Mouse (Mus musculus) hindbrain, embryonic 12.5 days (tissue): ENCODE data around the gene P2rx4. TPM values are rescaled to one million over a fixed set of nuclear protein-coding genes. Genes with fewer than 3 reads are reported as not detected.

ENCODE experiments used
- ATAC-seq: fragments of 200-750 bp; cut with Nextera tagmentation; 2 replicates; pipeline ENCODE4 v1.8.0; 2017; ENCODE audit warnings: moderate TSS enrichment; ENCODE audit not compliant: low FRiP score
- H3K27ac ChIP-seq: fragments of 300-500 bp; sonication (generic); 2 replicates; pipeline ENCODE4 v1.5.1; 2016; ENCODE audit warnings: mild to moderate bottlenecking
- H3K27me3 ChIP-seq: fragments of 300-500 bp; sonication (generic); 2 replicates; pipeline ENCODE4 v1.6.1; 2016; ENCODE audit warnings: mild to moderate bottlenecking
- H3K36me3 ChIP-seq: fragments of 300-500 bp; sonication (generic); 2 replicates; pipeline ENCODE4 v1.6.1; 2016; ENCODE audit warnings: mild to moderate bottlenecking
- H3K4me1 ChIP-seq: fragments of 300-500 bp; sonication (generic); 2 replicates; pipeline ENCODE4 v1.6.1; 2016
- H3K4me2 ChIP-seq: fragments of 300-500 bp; sonication (generic); replicated peaks from 2 replicates; pipeline ENCODE4 v1.6.1; 2016; ENCODE audit warnings: mild to moderate bottlenecking
- H3K4me3 ChIP-seq: fragments of 300-500 bp; sonication (generic); 2 replicates; pipeline ENCODE4 v1.5.1; 2016; ENCODE audit warnings: mild to moderate bottlenecking
- H3K9ac ChIP-seq: fragments of 300-500 bp; sonication (generic); 2 replicates; pipeline ENCODE4 v1.6.1; 2016; ENCODE audit warnings: mild to moderate bottlenecking, moderate library complexity
- H3K9me3 ChIP-seq: fragments of 300-500 bp; sonication (generic); replicated peaks from 2 replicates; pipeline ENCODE4 v1.6.1; 2016; ENCODE audit warnings: mild to moderate bottlenecking
- WGBS: fragments of 180-500 bp; shearing (Covaris S2); methylation state at CpG from one replicate; pipeline ENCODE4 v1.1.7; 2016; 5-methylcytosine and 5-hydroxymethylcytosine counted together
- polyA plus RNA-seq: library from polyadenylated mRNA; unstranded; fragments of >200 nt; fragmentation: Nextera tagmentation; extraction: Ambion mirVana; gene quantifications from 2 replicates; pipeline ENCODE4 v1.2.1, GENCODE M21; 2016

Gene P2rx4
- polyA plus RNA-seq, 1 experiment from 2014 or later: 15.4 TPM

- no peak overlapping the region for H3K27ac ChIP-seq
- no peak overlapping the region for H3K4me3 ChIP-seq
- H3K4me2 ChIP-seq: no peak overlapping the region
- no peaks in the 10 kb centered on the region for H3K27me3 ChIP-seq
- no peaks in the 10 kb centered on the region for H3K9me3 ChIP-seq
- H3K9ac ChIP-seq: no peak overlapping the region
- H3K36me3 ChIP-seq: peaks cover 11% of the 10 kb centered on the region
- whole genome bisulfite sequencing: 62% methylated on average over 17 of the region's 17 CpGs
- ATAC-seq: no peak
- H3K4me1 ChIP-seq: peaks cover 10% of the 10 kb centered on the region; the same call in 1 of the 2 replicates
These were observed 26.5 kb downstream of the P2rx4 start for GRCm38 (mm10) chr5:122733881-122734280.

- Histone ChIP-seq H3K36me3 (peaks cover 23% of the 10 kb centered on the region), H3K4me3 (no peak overlapping the region), H3K9me3 (no peaks in the 10 kb centered on the region), H3K4me1 (peaks cover 10% of the 10 kb centered on the region; the same call in 1 of the 2 replicates), H3K4me2 (no peak overlapping the region), H3K27me3 (no peaks in the 10 kb centered on the region), H3K27ac (no peak overlapping the region), H3K9ac (no peak overlapping the region)
- WGBS: 86% methylated on average over 7 of the region's 7 CpGs
- ATAC-seq: no peak
These were observed 28.5 kb downstream of the P2rx4 start for GRCm38 (mm10) chr5:122735853-122736252.

- Histone ChIP-seq H3K4me3 (no peak overlapping the region), H3K4me1 (peaks cover 10% of the 10 kb centered on the region; the same call in 1 of the 2 replicates), H3K9me3 (no peaks in the 10 kb centered on the region), H3K27ac (no peak overlapping the region), H3K36me3 (peaks cover 28% of the 10 kb centered on the region), H3K4me2 (no peak overlapping the region), H3K9ac (no peak overlapping the region), H3K27me3 (no peaks in the 10 kb centered on the region)
- WGBS: 92% methylated on average over 15 of the region's 15 CpGs
- no peak for ATAC-seq
These were observed 29.4 kb downstream of the P2rx4 start for GRCm38 (mm10) chr5:122736761-122737160.

GRCm38 (mm10) chr5:122743880-122744422 is 36.6 kb downstream of the P2rx4 start:
- ATAC-seq: no peak
- H3K36me3 ChIP-seq: peaks cover 69% of the 10 kb centered on the region
- no peak overlapping the region for H3K4me3 ChIP-seq
- no peaks in the 10 kb centered on the region for H3K9me3 ChIP-seq
- no peak overlapping the region for H3K4me2 ChIP-seq
- no peaks in the 10 kb centered on the region for H3K27me3 ChIP-seq
- no peak overlapping the region for H3K9ac ChIP-seq
- 81% methylated on average over 13 of the region's 13 CpGs for WGBS
- H3K27ac ChIP-seq: no peak overlapping the region
- no peaks in the 10 kb centered on the region for H3K4me1 ChIP-seq

GRCm38 (mm10) chr5:122747950-122748349 is 40.6 kb downstream of the P2rx4 start:
- WGBS: 69% methylated on average over 7 of the region's 7 CpGs
- Histone ChIP-seq H3K9ac (no peak overlapping the region), H3K36me3 (peaks cover 45% of the 10 kb centered on the region), H3K9me3 (no peaks in the 10 kb centered on the region), H3K27me3 (no peaks in the 10 kb centered on the region), H3K4me1 (no peaks in the 10 kb centered on the region), H3K27ac (no peak overlapping the region), H3K4me3 (no peak overlapping the region), H3K4me2 (no peak overlapping the region)
- ATAC-seq: no peak

- H3K4me1 ChIP-seq: no peaks in the 10 kb centered on the region
- WGBS: 85% methylated on average over 16 of the region's 16 CpGs
- no peak overlapping the region for H3K9ac ChIP-seq
- no peak for ATAC-seq
- H3K4me2 ChIP-seq: no peak overlapping the region
- H3K9me3 ChIP-seq: no peaks in the 10 kb centered on the region
- no peak overlapping the region for H3K4me3 ChIP-seq
- no peaks in the 10 kb centered on the region for H3K27me3 ChIP-seq
- H3K27ac ChIP-seq: no peak overlapping the region
- peaks cover 52% of the 10 kb centered on the region for H3K36me3 ChIP-seq
These were observed 47.1 kb downstream of the P2rx4 start for GRCm38 (mm10) chr5:122754477-122754876.

GRCm38 (mm10) chr5:122755620-122756019 is 48.3 kb downstream of the P2rx4 start:
- H3K4me2 ChIP-seq: no peak overlapping the region
- peaks cover 57% of the 10 kb centered on the region for H3K36me3 ChIP-seq
- H3K9me3 ChIP-seq: no peaks in the 10 kb centered on the region
- no peaks in the 10 kb centered on the region for H3K27me3 ChIP-seq
- H3K4me1 ChIP-seq: no peaks in the 10 kb centered on the region
- no peak for ATAC-seq
- 91% methylated on average over 4 of the region's 4 CpGs for WGBS
- H3K4me3 ChIP-seq: no peak overlapping the region
- no peak overlapping the region for H3K27ac ChIP-seq
- H3K9ac ChIP-seq: no peak overlapping the region

- 57% methylated on average over 6 of the region's 6 CpGs for WGBS
- Histone ChIP-seq H3K27me3 (no peaks in the 10 kb centered on the region), H3K4me2 (no peak overlapping the region), H3K9ac (no peak overlapping the region), H3K9me3 (no peaks in the 10 kb centered on the region), H3K4me3 (no peak overlapping the region), H3K36me3 (peaks cover 57% of the 10 kb centered on the region), H3K27ac (no peak overlapping the region), H3K4me1 (no peaks in the 10 kb centered on the region)
- ATAC-seq: no peak
These were observed 48.8 kb downstream of the P2rx4 start for GRCm38 (mm10) chr5:122756144-122756543.

- ATAC-seq: no peak
- 91% methylated on average over 7 of the region's 7 CpGs for WGBS
- Histone ChIP-seq H3K36me3 (peaks cover 57% of the 10 kb centered on the region), H3K27me3 (no peaks in the 10 kb centered on the region), H3K9ac (no peak overlapping the region), H3K27ac (no peak overlapping the region), H3K4me3 (no peak overlapping the region), H3K4me1 (no peaks in the 10 kb centered on the region), H3K9me3 (no peaks in the 10 kb centered on the region), H3K4me2 (no peak overlapping the region)
These were observed 49.3 kb downstream of the P2rx4 start for GRCm38 (mm10) chr5:122756680-122757079.

- peaks cover 25% of the 10 kb centered on the region for H3K36me3 ChIP-seq
- H3K27me3 ChIP-seq: no peaks in the 10 kb centered on the region
- WGBS: 90% methylated on average over 29 of the region's 29 CpGs
- ATAC-seq: no peak
- no peak overlapping the region for H3K4me3 ChIP-seq
- no peaks in the 10 kb centered on the region for H3K4me1 ChIP-seq
- H3K4me2 ChIP-seq: no peak overlapping the region
- no peaks in the 10 kb centered on the region for H3K9me3 ChIP-seq
- no peak overlapping the region; the same call in 1 of the 2 replicates for H3K27ac ChIP-seq
- no peak overlapping the region for H3K9ac ChIP-seq
These were observed 56.1 kb downstream of the P2rx4 start for GRCm38 (mm10) chr5:122763271-122764031.

GRCm38 (mm10) chr5:122764032-122764464 is 56.7 kb downstream of the P2rx4 start:
- H3K27ac ChIP-seq: no peak overlapping the region
- WGBS: 58% methylated on average over 10 of the region's 10 CpGs
- no peak overlapping the region for H3K4me3 ChIP-seq
- H3K9me3 ChIP-seq: no peaks in the 10 kb centered on the region
- H3K36me3 ChIP-seq: peaks cover 19% of the 10 kb centered on the region
- no peak overlapping the region for H3K9ac ChIP-seq
- no peak for ATAC-seq
- H3K27me3 ChIP-seq: no peaks in the 10 kb centered on the region
- no peak overlapping the region for H3K4me2 ChIP-seq
- no peaks in the 10 kb centered on the region for H3K4me1 ChIP-seq

GRCm38 (mm10) chr5:122767283-122767682 is 59.9 kb downstream of the P2rx4 start:
- Histone ChIP-seq H3K4me3 (no peak overlapping the region), H3K27me3 (no peaks in the 10 kb centered on the region), H3K4me1 (no peaks in the 10 kb centered on the region), H3K9ac (no peak overlapping the region), H3K27ac (no peak overlapping the region), H3K9me3 (no peaks in the 10 kb centered on the region), H3K36me3 (peaks cover 15% of the 10 kb centered on the region; the same call in 1 of the 2 replicates), H3K4me2 (no peak overlapping the region)
- ATAC-seq: no peak
- WGBS: 95% methylated on average over 11 of the region's 11 CpGs
